Mouse (Mus musculus) adrenal gland, postnatal 10 days (tissue): Measurements from ENCODE around the gene Pomc. TPM values are rescaled to one million over a fixed set of nuclear protein-coding genes. Genes with fewer than 3 reads are reported as not detected.
"Not testable (repeated sequence)": the region's sequence is repeated elsewhere in the genome, so short reads cannot be mapped to it uniquely, and the experiment has no call there.

Experiments
- DNase-seq: peaks from one replicate; pipeline ENCODE4 v3.0.0; 2021; ENCODE audit warnings: mixed read lengths
- total RNA-seq, 2 experiments: library from RNA; stranded (reverse); gene quantifications; 2 replicates each; pipeline ENCODE4 v1.2.3; 2021

Pomc gene
- total RNA-seq, 2 experiments from 2014 or later = 0.45 to 1.1 TPM

DNA sequence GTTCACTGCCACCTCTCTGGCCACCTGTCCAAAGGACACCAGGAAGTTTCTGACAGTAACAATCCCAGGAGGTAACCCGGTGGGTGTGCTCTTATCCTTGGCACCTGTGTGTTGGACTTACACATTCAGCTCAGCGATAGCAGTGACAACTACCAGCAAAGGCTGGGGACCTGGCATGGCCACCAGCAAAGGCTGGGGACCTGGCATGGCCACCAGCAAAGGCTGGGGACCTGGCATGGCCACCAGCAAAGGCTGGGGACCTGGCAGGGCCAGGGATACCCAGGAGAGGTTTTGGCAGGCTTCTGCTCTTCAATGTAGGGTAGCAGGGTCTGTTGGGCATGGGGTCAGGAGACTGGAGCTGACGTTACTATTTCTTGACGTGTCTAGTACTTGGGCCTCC is 12.4 kb downstream of the Pomc start:
- no peak for DNase-seq

- no peak for DNase-seq
These were observed 13.6 kb downstream of the Pomc start for GRCm38 (mm10) chr12:3968380-3968779.

DNA sequence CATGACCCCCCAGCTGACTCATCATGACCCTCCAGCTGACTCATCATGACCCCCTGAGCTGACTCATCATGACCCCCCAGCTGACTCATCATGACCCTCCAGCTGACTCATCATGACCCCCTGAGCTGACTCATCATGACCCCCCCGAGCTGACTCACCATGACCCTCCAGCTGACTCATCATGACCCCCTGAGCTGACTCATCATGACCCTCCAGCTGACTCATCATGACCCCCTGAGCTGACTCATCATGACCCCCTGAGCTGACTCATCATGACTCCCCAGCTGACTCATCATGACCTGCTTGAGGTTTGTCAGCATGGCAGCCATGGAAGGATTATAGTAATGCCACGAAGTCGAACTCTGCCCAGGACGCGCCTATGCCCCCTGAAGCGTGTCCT is 18.4 kb downstream of the Pomc start:
- not testable (repeated sequence) for DNase-seq

- DNase-seq = no peak
These were observed 26.2 kb downstream of the Pomc start for GRCm38 (mm10) chr12:3980991-3981349.

DNA sequence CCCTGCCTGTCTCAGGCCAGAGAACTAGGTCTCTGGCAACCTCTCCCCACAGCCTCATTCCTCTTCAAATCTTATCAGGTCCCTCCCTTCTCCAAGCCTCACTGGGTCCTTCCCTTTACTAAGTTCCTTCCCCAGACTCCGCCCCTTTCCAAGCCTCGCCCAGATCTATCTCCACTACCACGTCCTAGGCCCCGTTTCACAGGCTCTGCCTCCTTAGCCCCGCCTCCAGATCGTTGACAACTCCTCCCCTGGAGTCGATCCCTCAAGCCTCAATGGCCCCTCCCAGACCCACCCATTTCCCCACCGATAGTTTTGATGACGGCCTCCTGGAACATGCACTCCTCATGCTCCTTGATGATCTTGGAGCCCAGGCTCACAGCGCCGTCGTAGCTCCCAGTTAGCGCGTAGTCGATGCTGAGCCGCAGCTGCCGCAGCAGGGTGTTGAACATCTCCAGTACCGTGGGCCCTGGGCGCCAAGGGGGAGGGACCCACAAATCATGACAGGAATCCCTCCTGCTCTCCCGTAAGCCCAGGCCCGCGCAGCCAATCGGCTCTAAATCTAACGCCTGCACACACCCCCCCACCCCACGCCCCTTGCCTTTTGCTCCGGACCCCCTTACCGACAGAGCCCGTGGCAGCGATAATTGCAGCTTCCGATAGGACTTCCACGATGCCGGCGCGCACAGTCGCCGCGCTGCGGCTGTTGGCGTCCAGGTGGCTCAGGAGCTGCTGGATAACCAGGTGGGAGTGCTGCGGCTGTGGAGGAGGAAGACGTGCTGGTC is 26.8 kb downstream of the Pomc start:
- DNase-seq = peak; percentile 83

GRCm38 (mm10) chr12:3982257-3982656 is 27.5 kb downstream of the Pomc start:
- peak; percentile 76 for DNase-seq

- peak; percentile 89 for DNase-seq
These were observed 29.0 kb downstream of the Pomc start for GRCm38 (mm10) chr12:3983736-3984135.

DNA sequence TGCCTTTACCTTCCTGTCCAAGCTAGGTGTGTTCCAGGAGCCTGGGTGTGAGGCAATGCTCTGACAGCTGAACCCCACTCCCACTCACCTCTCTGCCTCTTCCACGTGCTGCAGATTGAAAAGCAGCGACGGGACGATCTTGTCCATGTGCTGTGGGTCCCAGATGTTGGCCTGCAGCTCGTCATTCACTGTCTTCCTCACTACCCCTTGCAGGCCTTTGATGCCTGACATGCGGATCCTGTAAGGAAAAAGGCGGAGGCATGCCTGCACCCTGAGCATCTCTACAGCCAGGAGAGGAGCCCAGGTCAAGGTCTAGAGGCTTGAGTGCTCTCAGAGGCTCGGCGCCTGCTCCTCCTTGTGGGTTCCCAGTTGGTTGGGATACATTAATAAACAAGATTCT is 29.7 kb downstream of the Pomc start:
- DNase-seq = no peak

- no peak for DNase-seq
These were observed 35.2 kb downstream of the Pomc start for GRCm38 (mm10) chr12:3989943-3990342.

- no peak for DNase-seq
These were observed 36.3 kb downstream of the Pomc start for GRCm38 (mm10) chr12:3991047-3991446.

DNA sequence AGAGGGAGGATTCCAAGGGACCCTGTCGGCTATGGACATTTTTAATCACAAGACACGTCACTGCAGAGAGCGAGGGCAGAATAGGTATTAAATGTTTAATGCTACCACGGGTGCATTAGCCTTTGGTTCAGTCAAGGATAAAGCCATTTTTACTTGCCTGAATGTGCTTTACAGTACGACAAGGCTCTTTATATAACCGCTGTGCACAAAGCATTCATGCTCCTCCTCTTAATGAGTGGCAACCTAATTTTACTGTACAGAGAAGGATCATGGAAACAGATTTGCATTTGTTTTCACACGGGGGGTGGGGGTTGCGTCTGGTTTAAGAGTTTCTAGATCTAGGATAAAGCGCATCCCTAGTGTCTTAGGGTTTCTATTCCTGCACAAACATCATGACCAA is 42.0 kb downstream of the Pomc start:
- DNase-seq = no peak

GRCm38 (mm10) chr12:4000406-4000805 is 45.7 kb downstream of the Pomc start:
- no peak for DNase-seq

- no peak for DNase-seq
These were observed 49.9 kb downstream of the Pomc start for GRCm38 (mm10) chr12:4004648-4005047.

GRCm38 (mm10) chr12:4006079-4006478 is 51.3 kb downstream of the Pomc start:
- DNase-seq = peak; percentile 35

GRCm38 (mm10) chr12:4007181-4007580 is 52.4 kb downstream of the Pomc start:
- peak; percentile 34 for DNase-seq

DNA sequence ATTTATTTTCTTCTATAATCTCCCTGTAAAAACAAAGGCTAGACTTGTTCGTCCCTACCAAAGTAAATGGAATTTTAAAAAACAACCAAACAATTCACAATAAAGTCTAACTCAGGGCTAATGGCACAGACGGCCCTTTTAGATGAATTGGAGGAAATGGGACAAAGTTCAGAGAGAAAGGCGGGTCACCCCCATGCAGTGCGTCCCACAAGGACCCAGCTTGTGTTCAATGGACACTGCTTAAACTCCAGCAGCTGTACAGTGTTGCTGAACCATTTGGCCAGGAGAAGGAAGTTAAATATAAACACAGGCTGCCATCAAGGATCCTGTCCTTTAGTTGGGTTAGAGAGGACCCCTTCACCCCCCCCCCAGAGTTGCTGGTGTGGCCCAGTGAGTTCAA is 53.0 kb downstream of the Pomc start:
- DNase-seq = no peak

- DNase-seq = no peak
These were observed 54.0 kb downstream of the Pomc start for GRCm38 (mm10) chr12:4008731-4009130.

Other genes with a start within 250 kb of the Pomc start
- gene Dnmt3a, start 148.9 kb upstream of the Pomc start, total RNA-seq = 100 to 1,000 TPM in 1 of 2 experiments, 10 to 100 TPM in 1; 98.7 to 133 TPM
- gene Efr3b, start 84.0 kb downstream of the Pomc start, total RNA-seq = 1 to 10 TPM; 3.9 to 6.7 TPM
- gene Dnajc27, start 127.6 kb downstream of the Pomc start, total RNA-seq = 1 to 10 TPM; 4.7 to 6.9 TPM
- gene Adcy3, start 178.2 kb downstream of the Pomc start, total RNA-seq = 10 to 100 TPM; 28.1 to 37.2 TPM